8 mouse cellular contexts compared by ENCODE assay signal in genomic region chr5:123394303-123394956, GRCm38 (mm10). TPM values are rescaled to one million over a fixed set of nuclear protein-coding genes. Genes with fewer than 3 reads are reported as not detected.
DNase-seq lines count a peak whose midpoint lies in the region; ATAC-seq and TF ChIP-seq lines count a peak whose summit lies in the region.

Gene Mlxip, plus strand, starts transcription at chr5:123394798.

- no peaks in the 10 kb centered on the region for H3K9me3 ChIP-seq in embryonic facial prominence, embryonic 15.5 days (replicated peaks)
- no peaks in the 10 kb centered on the region for H3K9me3 ChIP-seq in kidney, embryonic 14.5 days (ENCODE audit: control insufficient read depth, low read length)
- no peaks in the 10 kb centered on the region for H3K9me3 ChIP-seq in limb, embryonic 15.5 days

- under 1% methylated on average over 50 of the region's 50 CpGs for WGBS in bone marrow, adult 2 months
- under 1% methylated on average over 39 of the region's 50 CpGs for WGBS in embryonic facial prominence, embryonic 15.5 days
- 1% methylated on average over 48 of the region's 50 CpGs for WGBS in kidney, embryonic 14.5 days
- WGBS in limb, embryonic 15.5 days, result 0% methylated on average over 49 of the region's 50 CpGs

- peak; percentile 99 for DNase-seq in 416B (ENCODE audit: low read depth)
- DNase-seq in heart, adult 9 months (ENCODE audit: low spot score in 2 of 2), result peak; percentile 96 to 97
- DNase-seq in monocyte, adult 2 months (ENCODE audit: low read depth in 1 of 2, low spot score in 2 of 2), result peak; percentile 88 to 90
- DNase-seq in spleen, postnatal 36 days (ENCODE audit: low spot score in 2 of 2), result peak; percentile 90 to 92

- peaks cover 3% of the 10 kb centered on the region; the same call in 1 of the 2 replicates for H3K4me1 ChIP-seq in bone marrow, adult 2 months (ENCODE audit: control insufficient read depth, insufficient read depth, low read length)
- peaks cover 44% of the 10 kb centered on the region for H3K4me1 ChIP-seq in embryonic facial prominence, embryonic 15.5 days
- H3K4me1 ChIP-seq in kidney, embryonic 14.5 days (ENCODE audit: control insufficient read depth, insufficient read depth, low read length), result peaks cover 47% of the 10 kb centered on the region
- H3K4me1 ChIP-seq in limb, embryonic 15.5 days, result peaks cover 45% of the 10 kb centered on the region

- peak within 1 kb of the TSS; percentile 95 for H3K9ac ChIP-seq in embryonic facial prominence, embryonic 15.5 days
- H3K9ac ChIP-seq in kidney, embryonic 14.5 days (ENCODE audit: low read depth, low read length), result peak within 1 kb of the TSS; percentile 77
- H3K9ac ChIP-seq in limb, embryonic 15.5 days, result peak within 1 kb of the TSS; percentile 95

- H3K36me3 ChIP-seq in embryonic facial prominence, embryonic 15.5 days, result no peaks in the 10 kb centered on the region
- H3K36me3 ChIP-seq in kidney, embryonic 14.5 days (ENCODE audit: control insufficient read depth, insufficient read depth, low read length), result no peaks in the 10 kb centered on the region
- H3K36me3 ChIP-seq in limb, embryonic 15.5 days, result no peaks in the 10 kb centered on the region

- TF ChIP-seq POLR2A in bone marrow, adult 2 months (IDR thresholded peaks at IDR 0.05; ENCODE audit: borderline replicate concordance, control insufficient read depth, low read depth, low read length), result peak; percentile 82; the same call in 1 of the 2 replicates

- H3K4me2 ChIP-seq in embryonic facial prominence, embryonic 15.5 days (replicated peaks), result peak within 1 kb of the TSS; percentile 83
- H3K4me2 ChIP-seq in kidney, embryonic 14.5 days (replicated peaks; ENCODE audit: low read depth, low read length), result peak within 1 kb of the TSS; percentile 60
- peak within 1 kb of the TSS; percentile 84 for H3K4me2 ChIP-seq in limb, embryonic 15.5 days

- H3K4me3 ChIP-seq in bone marrow, adult 2 months (replicated peaks; ENCODE audit: control insufficient read depth, low read depth, low read length), result peak within 1 kb of the TSS; percentile 89
- H3K4me3 ChIP-seq in embryonic facial prominence, embryonic 15.5 days (replicated peaks), result peak within 1 kb of the TSS; percentile 96
- H3K4me3 ChIP-seq in kidney, embryonic 14.5 days (ENCODE audit: low read length), result peak within 1 kb of the TSS; percentile 72
- peak within 1 kb of the TSS; percentile 98 for H3K4me3 ChIP-seq in limb, embryonic 15.5 days

- no peaks in the 10 kb centered on the region for H3K27me3 ChIP-seq in embryonic facial prominence, embryonic 15.5 days
- H3K27me3 ChIP-seq in kidney, embryonic 14.5 days (ENCODE audit: control insufficient read depth, insufficient read depth, low read length), result no peaks in the 10 kb centered on the region
- no peaks in the 10 kb centered on the region for H3K27me3 ChIP-seq in limb, embryonic 15.5 days

- peak within 1 kb of the TSS; percentile 87 for H3K27ac ChIP-seq in bone marrow, adult 2 months (ENCODE audit: control insufficient read depth, insufficient read depth, low read depth, low read length, poor library complexity)
- H3K27ac ChIP-seq in embryonic facial prominence, embryonic 15.5 days (replicated peaks), result peak within 1 kb of the TSS; percentile 85
- peak within 1 kb of the TSS; percentile 86 for H3K27ac ChIP-seq in kidney, embryonic 14.5 days (ENCODE audit: low read depth, low read length)
- peak within 1 kb of the TSS; percentile 86 for H3K27ac ChIP-seq in limb, embryonic 15.5 days

- TF ChIP-seq CTCF in bone marrow, adult 2 months (IDR thresholded peaks at IDR 0.05; ENCODE audit: control insufficient read depth, insufficient read depth, low read length), result no peak

- peak; percentile 95 for ATAC-seq in embryonic facial prominence, embryonic 15.5 days (ENCODE audit: insufficient number of reproducible peaks, low FRiP score, low TSS enrichment, low read depth)
- ATAC-seq in kidney, embryonic 14.5 days (ENCODE audit: low FRiP score, low TSS enrichment), result peak; percentile 97
- ATAC-seq in limb, embryonic 15.5 days (ENCODE audit: insufficient number of reproducible peaks, low FRiP score, low TSS enrichment, low read depth), result peak; percentile 97

RNA-seq across cellular contexts. Expression of gene Mlxip, which starts in this region (rescaled TPM):
- polyA plus RNA-seq in bone marrow, adult 2 months (2011; ENCODE audit: insufficient read depth, insufficient read length, low replicate concordance, missing spikeins), result 23.6 and 51.4 TPM in 2 replicates
- polyA plus RNA-seq in embryonic facial prominence, embryonic 15.5 days (2015; fragmentation: Nextera tagmentation; extraction: Ambion mirVana), result 17.9 and 20.7 TPM in 2 replicates
- polyA plus RNA-seq in kidney, embryonic 14.5 days (2014; fragmentation: Nextera tagmentation; extraction: Ambion mirVana), result 13.4 and 26.6 TPM in 2 replicates
- polyA plus RNA-seq in limb, embryonic 15.5 days (2015; fragmentation: Nextera tagmentation; extraction: Ambion mirVana), result 12.7 and 13.7 TPM in 2 replicates

Comparison
In these comparisons a context has a peak if more than half of its experiments do, and no peak if none do; other contexts are left out.
1. Peak in every context shown above with its lines: DNase-seq, ATAC-seq, H3K4me3 ChIP-seq and H3K27ac ChIP-seq.